Mouse (Mus musculus): ENCODE measurements around the gene Mkln1. TPM values are rescaled to one million over a fixed set of nuclear protein-coding genes. Genes with fewer than 3 reads are reported as not detected.

Gene Mkln1
- polyA plus RNA-seq, 1 experiment from 2014 or later: 178 TPM

GRCm38 (mm10) chr6:31521491-31522355, 123.2 kb downstream of the Mkln1 start:
- 88% methylated on average over 8 of the region's 8 CpGs for WGBS
- no peak for ATAC-seq
- no peaks in the 10 kb centered on the region for H3K36me3 ChIP-seq
- H3K27me3 ChIP-seq (replicated peaks): no peaks in the 10 kb centered on the region
- H3K9ac ChIP-seq: no peak overlapping the region
- no peaks in the 10 kb centered on the region for H3K4me1 ChIP-seq (replicated peaks)
- no peak overlapping the region for H3K4me2 ChIP-seq (replicated peaks)
- H3K4me3 ChIP-seq (replicated peaks): no peak overlapping the region
- H3K9me3 ChIP-seq: no peaks in the 10 kb centered on the region
- H3K27ac ChIP-seq: no peak overlapping the region

- no peak overlapping the region for H3K4me2 ChIP-seq (replicated peaks)
- ATAC-seq: no peak
- H3K4me3 ChIP-seq (replicated peaks): no peak overlapping the region
- 75% methylated on average over 4 of the region's 4 CpGs for WGBS
- no peaks in the 10 kb centered on the region for H3K36me3 ChIP-seq
- H3K9ac ChIP-seq: no peak overlapping the region
- no peaks in the 10 kb centered on the region for H3K27me3 ChIP-seq (replicated peaks)
- no peaks in the 10 kb centered on the region for H3K9me3 ChIP-seq
- no peaks in the 10 kb centered on the region for H3K4me1 ChIP-seq (replicated peaks)
- no peak overlapping the region for H3K27ac ChIP-seq
Observed at GRCm38 (mm10) chr6:31522478-31522877, 123.9 kb downstream of the Mkln1 start.

GRCm38 (mm10) chr6:31523039-31523438, 124.5 kb downstream of the Mkln1 start:
- no peaks in the 10 kb centered on the region for H3K27me3 ChIP-seq (replicated peaks)
- H3K9ac ChIP-seq: no peak overlapping the region
- no peaks in the 10 kb centered on the region for H3K36me3 ChIP-seq
- no peak overlapping the region for H3K27ac ChIP-seq
- H3K4me2 ChIP-seq (replicated peaks): no peak overlapping the region
- 70% methylated on average over 5 of the region's 5 CpGs for WGBS
- no peak for ATAC-seq
- H3K9me3 ChIP-seq: no peaks in the 10 kb centered on the region
- no peaks in the 10 kb centered on the region for H3K4me1 ChIP-seq (replicated peaks)
- H3K4me3 ChIP-seq (replicated peaks): no peak overlapping the region

GRCm38 (mm10) chr6:31523657-31524056, 125.1 kb downstream of the Mkln1 start:
- Histone ChIP-seq H3K9ac (no peak overlapping the region), H3K4me2 (replicated peaks) (no peak overlapping the region)

GRCm38 (mm10) chr6:31524121-31524520, 125.6 kb downstream of the Mkln1 start:
- no peak overlapping the region for H3K4me3 ChIP-seq (replicated peaks)
- H3K27ac ChIP-seq: no peak overlapping the region
- ATAC-seq: no peak
- H3K9ac ChIP-seq: no peak overlapping the region
- no peaks in the 10 kb centered on the region for H3K27me3 ChIP-seq (replicated peaks)
- no peaks in the 10 kb centered on the region for H3K9me3 ChIP-seq
- no peak overlapping the region for H3K4me2 ChIP-seq (replicated peaks)
- H3K4me1 ChIP-seq (replicated peaks): no peaks in the 10 kb centered on the region
- H3K36me3 ChIP-seq: no peaks in the 10 kb centered on the region
- 89% methylated on average over 13 of the region's 13 CpGs for WGBS

More at GRCm38 (mm10) chr6:31523657-31524056, 125.1 kb downstream of the Mkln1 start:
- no peaks in the 10 kb centered on the region for H3K9me3 ChIP-seq
- no peaks in the 10 kb centered on the region for H3K27me3 ChIP-seq (replicated peaks)
- WGBS: 84% methylated on average over 4 of the region's 4 CpGs
- no peaks in the 10 kb centered on the region for H3K36me3 ChIP-seq
- H3K27ac ChIP-seq: no peak overlapping the region
- no peak for ATAC-seq
- H3K4me3 ChIP-seq (replicated peaks): no peak overlapping the region
- no peaks in the 10 kb centered on the region for H3K4me1 ChIP-seq (replicated peaks)

GRCm38 (mm10) chr6:31524647-31525046, 126.1 kb downstream of the Mkln1 start:
- Histone ChIP-seq H3K4me2 (replicated peaks) (no peak overlapping the region), H3K27me3 (replicated peaks) (no peaks in the 10 kb centered on the region), H3K27ac (no peak overlapping the region), H3K36me3 (no peaks in the 10 kb centered on the region), H3K9me3 (no peaks in the 10 kb centered on the region), H3K4me1 (replicated peaks) (no peaks in the 10 kb centered on the region), H3K4me3 (replicated peaks) (no peak overlapping the region), H3K9ac (no peak overlapping the region)
- WGBS: 86% methylated on average over 8 of the region's 8 CpGs
- ATAC-seq: no peak

GRCm38 (mm10) chr6:31525231-31525900, 126.8 kb downstream of the Mkln1 start:
- H3K9ac ChIP-seq: no peak overlapping the region
- no peaks in the 10 kb centered on the region for H3K4me1 ChIP-seq (replicated peaks)
- no peaks in the 10 kb centered on the region for H3K27me3 ChIP-seq (replicated peaks)
- H3K36me3 ChIP-seq: no peaks in the 10 kb centered on the region
- no peak overlapping the region for H3K4me2 ChIP-seq (replicated peaks)
- no peaks in the 10 kb centered on the region for H3K9me3 ChIP-seq
- no peak overlapping the region for H3K27ac ChIP-seq
- peak; percentile 55 for ATAC-seq
- 73% methylated on average over 6 of the region's 6 CpGs for WGBS
- H3K4me3 ChIP-seq (replicated peaks): no peak overlapping the region

GRCm38 (mm10) chr6:31526929-31527328, 128.4 kb downstream of the Mkln1 start:
- no peaks in the 10 kb centered on the region for H3K4me1 ChIP-seq (replicated peaks)
- no peak overlapping the region for H3K4me3 ChIP-seq (replicated peaks)
- 76% methylated on average over 5 of the region's 5 CpGs for WGBS
- no peak overlapping the region for H3K4me2 ChIP-seq (replicated peaks)
- H3K36me3 ChIP-seq: no peaks in the 10 kb centered on the region
- no peaks in the 10 kb centered on the region for H3K9me3 ChIP-seq
- no peak for ATAC-seq
- H3K27ac ChIP-seq: no peak overlapping the region
- no peaks in the 10 kb centered on the region for H3K27me3 ChIP-seq (replicated peaks)
- no peak overlapping the region for H3K9ac ChIP-seq

- H3K36me3 ChIP-seq: no peaks in the 10 kb centered on the region
- H3K9ac ChIP-seq: no peak overlapping the region
- H3K4me3 ChIP-seq (replicated peaks): no peak overlapping the region
- H3K9me3 ChIP-seq: no peaks in the 10 kb centered on the region
- no peaks in the 10 kb centered on the region for H3K4me1 ChIP-seq (replicated peaks)
- no peak overlapping the region for H3K27ac ChIP-seq
- WGBS: 74% methylated on average over 7 of the region's 7 CpGs
- no peaks in the 10 kb centered on the region for H3K27me3 ChIP-seq (replicated peaks)
- ATAC-seq: no peak
- H3K4me2 ChIP-seq (replicated peaks): no peak overlapping the region
Observed at GRCm38 (mm10) chr6:31527897-31528296, 129.4 kb downstream of the Mkln1 start.

GRCm38 (mm10) chr6:31528339-31528738, 129.8 kb downstream of the Mkln1 start:
- 80% methylated on average over 5 of the region's 5 CpGs for WGBS
- H3K27ac ChIP-seq: no peak overlapping the region

GRCm38 (mm10) chr6:31531880-31532279, 133.3 kb downstream of the Mkln1 start:
- Histone ChIP-seq H3K4me3 (replicated peaks) (no peak overlapping the region), H3K9ac (no peak overlapping the region), H3K4me2 (replicated peaks) (no peak overlapping the region), H3K9me3 (no peaks in the 10 kb centered on the region), H3K27ac (no peak overlapping the region), H3K36me3 (no peaks in the 10 kb centered on the region), H3K27me3 (replicated peaks) (no peaks in the 10 kb centered on the region), H3K4me1 (replicated peaks) (no peaks in the 10 kb centered on the region)
- 77% methylated on average over 3 of the region's 3 CpGs for WGBS
- no peak for ATAC-seq

More at GRCm38 (mm10) chr6:31528339-31528738, 129.8 kb downstream of the Mkln1 start:
- Histone ChIP-seq H3K4me2 (replicated peaks) (no peak overlapping the region), H3K4me3 (replicated peaks) (no peak overlapping the region), H3K4me1 (replicated peaks) (no peaks in the 10 kb centered on the region), H3K36me3 (no peaks in the 10 kb centered on the region), H3K9ac (no peak overlapping the region), H3K9me3 (no peaks in the 10 kb centered on the region), H3K27me3 (replicated peaks) (no peaks in the 10 kb centered on the region)
- no peak for ATAC-seq

- Histone ChIP-seq H3K36me3 (no peaks in the 10 kb centered on the region), H3K27me3 (replicated peaks) (no peaks in the 10 kb centered on the region), H3K9ac (no peak overlapping the region), H3K27ac (no peak overlapping the region), H3K9me3 (no peaks in the 10 kb centered on the region), H3K4me1 (replicated peaks) (no peaks in the 10 kb centered on the region), H3K4me3 (replicated peaks) (no peak overlapping the region), H3K4me2 (replicated peaks) (no peak overlapping the region)
- WGBS: 91% methylated on average over 5 of the region's 5 CpGs
- no peak for ATAC-seq
Observed at GRCm38 (mm10) chr6:31534705-31535104, 136.2 kb downstream of the Mkln1 start.
